Mouse (Mus musculus): ENCODE results near the gene Gtpbp1.

The Gtpbp1 gene

GRCm38 (mm10) chr15:79723439-79723838, 32.8 kb downstream of the Gtpbp1 start:
- peak; percentile 57 for DNase-seq (ENCODE audit: low read depth)

GRCm38 (mm10) chr15:79725190-79725789, 34.6 kb downstream of the Gtpbp1 start:
- no peak for DNase-seq (ENCODE audit: low read depth)

- DNase-seq (ENCODE audit: low read depth) = no peak
Observed at GRCm38 (mm10) chr15:79727840-79728239, 37.2 kb downstream of the Gtpbp1 start.

- DNase-seq (ENCODE audit: low read depth) = no peak
Observed at GRCm38 (mm10) chr15:79728311-79728710, 37.7 kb downstream of the Gtpbp1 start.

- DNase-seq (ENCODE audit: low read depth) = no peak
Observed at GRCm38 (mm10) chr15:79728731-79729388, 38.2 kb downstream of the Gtpbp1 start.

GRCm38 (mm10) chr15:79731554-79731953, 40.9 kb downstream of the Gtpbp1 start:
- DNase-seq (ENCODE audit: low read depth) = no peak

GRCm38 (mm10) chr15:79733192-79733591, 42.5 kb downstream of the Gtpbp1 start:
- no peak for DNase-seq (ENCODE audit: low read depth)

DNA sequence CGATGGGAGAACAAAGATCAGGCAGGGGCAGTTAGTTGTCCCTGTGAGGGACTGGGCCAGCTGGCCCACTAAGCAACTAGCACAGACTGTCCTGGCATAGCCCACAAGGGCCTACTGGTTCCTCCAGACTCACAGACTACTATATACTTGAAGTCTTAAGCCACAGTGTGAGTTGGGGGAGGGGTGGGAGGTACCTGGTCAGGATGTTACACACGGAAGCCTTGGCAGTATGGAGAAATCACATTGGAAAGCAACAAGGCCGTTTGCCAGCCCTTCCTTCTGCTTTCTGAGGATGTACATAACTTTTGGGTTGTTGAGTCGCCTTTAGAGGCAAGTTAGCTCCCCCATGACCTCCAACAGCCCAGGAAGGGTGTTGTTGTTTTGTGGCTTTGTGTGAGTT, 43.0 kb downstream of the Gtpbp1 start:
- DNase-seq (ENCODE audit: low read depth) = no peak

GRCm38 (mm10) chr15:79734311-79734710, 43.7 kb downstream of the Gtpbp1 start:
- no peak for DNase-seq (ENCODE audit: low read depth)

DNA sequence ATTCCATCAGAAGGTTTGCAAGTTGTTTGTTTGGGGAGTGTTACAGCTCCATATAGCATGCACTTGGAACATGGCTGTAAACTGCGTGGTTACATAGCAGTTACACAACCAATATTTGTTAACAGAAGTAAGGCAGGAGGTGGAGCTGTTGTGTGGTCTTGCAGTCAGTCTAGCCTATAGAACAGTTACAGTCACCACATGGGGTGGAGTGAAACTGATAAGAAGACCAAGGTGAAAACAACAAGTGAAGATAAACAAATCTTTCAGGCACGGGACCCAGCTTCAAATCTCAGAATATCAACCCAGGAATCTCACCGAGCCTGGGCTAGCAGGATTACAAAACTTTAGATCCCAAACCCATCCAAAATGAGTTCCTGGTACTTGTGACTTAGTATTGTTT, 50.1 kb downstream of the Gtpbp1 start:
- peak; percentile 31 for DNase-seq (ENCODE audit: low read depth)

DNA sequence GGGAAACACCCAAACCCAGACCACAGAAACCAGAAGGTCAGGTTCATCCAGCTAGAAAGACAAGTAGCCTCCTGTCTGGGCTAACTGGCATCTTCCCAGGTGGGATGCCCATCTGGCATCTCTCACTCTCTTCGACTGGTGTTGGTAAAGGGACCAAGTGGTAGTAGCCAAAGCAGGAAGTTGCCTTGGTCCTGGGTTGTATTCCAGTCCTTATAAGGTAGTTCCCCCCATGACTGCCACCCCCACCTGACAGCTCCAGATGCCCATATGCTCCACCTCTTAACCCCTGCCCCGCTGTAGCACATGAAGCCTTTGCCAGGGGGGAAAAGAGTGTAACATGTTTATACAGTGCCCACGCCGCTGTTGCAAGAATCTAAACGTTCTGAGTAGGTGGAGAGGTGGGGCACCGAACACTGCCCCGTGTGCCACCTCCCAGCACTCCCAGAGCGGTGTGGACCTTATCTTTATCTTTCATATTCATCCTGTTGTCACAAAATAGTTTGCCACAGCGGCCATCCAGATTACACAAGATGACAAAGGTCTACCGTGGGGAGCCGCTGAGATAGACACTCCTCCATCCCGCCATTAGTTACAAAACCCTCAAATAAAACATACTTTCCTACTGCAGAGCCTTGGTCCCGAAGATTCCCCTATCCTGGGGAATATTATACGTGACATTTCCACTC, 50.7 kb downstream of the Gtpbp1 start:
- DNase-seq (ENCODE audit: low read depth) = peak; percentile 56

DNA sequence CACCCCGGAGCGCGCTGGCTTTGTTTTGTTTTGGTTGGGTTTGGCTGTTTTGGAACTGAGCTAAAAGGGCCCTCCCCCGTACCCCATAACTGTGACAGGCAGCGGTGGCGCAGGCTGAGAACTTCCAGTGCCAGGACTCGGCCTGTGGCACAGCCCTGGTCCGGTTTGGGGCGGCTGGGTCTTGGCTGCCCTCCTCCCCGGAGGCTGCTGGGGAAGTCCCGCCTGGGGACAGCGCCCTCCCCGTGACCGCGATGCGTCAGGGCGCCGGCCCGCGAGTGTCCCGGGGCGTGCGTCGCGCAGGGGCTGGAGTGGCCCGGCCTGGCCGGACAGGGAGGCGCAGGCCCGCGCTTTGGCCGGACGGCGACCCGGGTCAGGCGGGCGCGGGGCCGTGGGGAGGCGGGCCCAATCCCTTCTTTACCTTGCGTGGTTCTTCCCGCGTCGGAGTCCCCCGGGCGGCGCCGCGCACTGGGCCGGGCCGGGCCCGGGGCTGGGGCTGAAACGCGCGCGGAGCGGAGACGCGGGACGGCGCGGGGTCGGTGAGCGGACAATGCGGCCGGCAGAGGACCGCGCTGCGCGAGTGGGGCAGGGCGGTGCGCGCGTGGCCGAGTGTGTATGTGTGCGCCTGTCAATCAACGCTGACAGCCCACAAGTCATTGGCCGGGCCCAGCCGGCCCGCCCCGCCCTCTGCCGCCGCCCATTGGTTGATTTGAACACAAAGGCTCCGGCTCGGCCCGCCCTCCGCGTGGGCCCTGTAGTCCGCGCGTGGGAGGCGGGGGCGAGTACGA, 51.5 kb downstream of the Gtpbp1 start, which contains the start of gene Sun2:
Gene Sun2 (minus strand): TSS at position 616 of the 785 bp plus-strand sequence.
- DNase-seq (ENCODE audit: low read depth) = peak; percentile 93

- no peak for DNase-seq (ENCODE audit: low read depth)
Observed at GRCm38 (mm10) chr15:79742706-79743023, 52.0 kb downstream of the Gtpbp1 start.

- DNase-seq (ENCODE audit: low read depth) = no peak
Observed at GRCm38 (mm10) chr15:79744001-79744400, 53.4 kb downstream of the Gtpbp1 start.

DNA sequence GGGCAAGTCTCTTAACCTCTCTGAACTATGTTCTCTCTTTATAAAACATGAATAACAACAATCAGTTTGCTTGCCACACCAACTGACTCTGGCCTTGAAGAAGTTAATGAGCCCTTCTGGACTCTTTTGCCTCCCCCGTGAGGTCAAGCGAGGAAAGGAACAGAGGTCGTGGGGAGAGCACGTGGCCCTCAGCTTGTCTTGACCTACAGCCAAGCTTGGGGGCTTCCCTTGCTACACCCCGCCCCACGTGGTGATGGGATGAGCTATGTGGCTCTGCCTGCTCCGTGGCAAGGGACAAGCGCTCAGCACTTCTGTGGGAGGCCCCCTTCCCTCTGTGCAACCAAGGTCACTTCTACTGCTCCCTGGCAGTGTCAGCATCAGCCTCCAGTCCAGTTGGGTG, 54.1 kb downstream of the Gtpbp1 start:
- DNase-seq (ENCODE audit: low read depth) = no peak

GRCm38 (mm10) chr15:79745312-79745711, 54.7 kb downstream of the Gtpbp1 start:
- no peak for DNase-seq (ENCODE audit: low read depth)

DNA sequence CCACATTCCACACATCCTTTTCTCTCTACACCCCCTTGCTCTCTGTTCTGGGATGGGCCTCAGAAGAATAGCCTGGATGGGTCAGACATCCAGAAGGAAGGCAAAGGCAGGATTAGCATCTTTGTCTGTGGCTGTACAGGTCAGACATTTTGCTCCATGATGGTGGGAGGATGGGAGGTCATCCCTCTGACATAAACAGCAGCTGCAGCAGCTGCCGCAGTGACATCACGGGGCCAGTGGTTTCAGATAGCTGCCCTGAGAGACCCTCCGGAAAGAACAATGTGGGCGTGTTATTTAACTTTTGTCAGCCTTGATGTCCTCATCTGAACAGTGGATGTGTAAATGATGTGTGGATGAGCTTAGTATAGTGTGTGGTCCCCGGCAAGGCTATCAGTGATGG, 55.2 kb downstream of the Gtpbp1 start:
- no peak for DNase-seq (ENCODE audit: low read depth)

- DNase-seq (ENCODE audit: low read depth) = peak; percentile 36
Observed at GRCm38 (mm10) chr15:79747998-79748397, 57.4 kb downstream of the Gtpbp1 start.

DNA sequence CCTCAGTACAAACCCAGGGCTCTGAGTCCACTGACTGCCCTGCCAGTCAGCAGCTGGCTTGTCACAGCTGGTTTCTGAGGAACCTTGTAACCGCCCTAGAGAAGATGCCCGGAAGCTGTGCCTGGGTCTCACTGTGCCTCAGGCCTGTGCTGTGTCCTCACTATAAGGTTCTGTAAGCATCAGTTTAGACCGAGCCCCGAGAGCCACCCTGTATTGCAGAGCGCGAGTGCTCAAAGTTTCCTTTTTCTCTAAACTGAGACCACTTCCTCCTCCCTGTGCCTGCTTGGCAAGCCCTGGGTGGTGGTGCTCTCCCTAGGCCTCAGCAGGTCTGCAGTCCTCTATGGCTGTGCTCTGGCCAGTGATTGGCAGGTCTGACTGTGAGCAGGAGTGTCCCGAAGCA, 58.5 kb downstream of the Gtpbp1 start:
- DNase-seq (ENCODE audit: low read depth) = no peak

DNA sequence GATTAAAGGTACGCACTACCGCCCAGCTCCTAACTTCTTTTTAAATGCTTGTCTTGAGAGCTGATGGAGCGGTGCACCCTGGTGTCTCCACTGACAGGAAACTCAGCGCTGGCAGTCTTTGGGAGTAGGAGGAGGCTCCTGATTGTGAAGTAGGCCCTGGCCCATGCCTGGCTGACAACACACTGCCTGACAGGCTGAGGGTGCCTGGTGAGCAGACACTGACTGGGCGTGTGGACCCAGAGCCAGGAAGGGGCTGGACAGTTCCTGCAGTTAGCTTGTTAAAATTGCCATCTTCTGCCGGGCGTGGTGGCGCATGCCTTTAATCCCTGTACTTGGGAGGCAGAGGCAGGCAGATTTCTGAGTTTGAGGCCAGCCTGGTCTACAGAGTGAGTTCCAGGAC, 59.6 kb downstream of the Gtpbp1 start:
- DNase-seq (ENCODE audit: low read depth) = no peak

DNA sequence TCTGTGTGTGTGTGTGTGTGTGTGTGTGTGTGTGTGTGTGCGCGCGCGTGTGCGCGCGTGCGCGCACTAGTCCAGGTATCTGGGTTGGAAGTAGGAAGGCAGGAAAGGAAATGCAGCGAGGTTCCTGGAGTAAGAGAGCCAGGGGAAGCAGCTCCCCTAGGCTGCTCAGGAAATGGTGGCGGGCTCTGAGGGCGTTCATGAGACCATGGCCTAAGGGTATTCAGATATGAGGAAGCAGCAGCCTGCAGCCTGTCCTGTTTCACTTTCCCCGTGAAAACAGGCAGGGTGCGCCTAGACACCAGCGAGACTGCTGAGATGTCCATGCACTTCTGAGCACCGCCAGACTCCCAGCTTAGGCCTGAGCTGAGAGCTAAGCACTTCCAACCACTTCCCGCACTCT, 61.1 kb downstream of the Gtpbp1 start:
- no peak for DNase-seq (ENCODE audit: low read depth)

DNA sequence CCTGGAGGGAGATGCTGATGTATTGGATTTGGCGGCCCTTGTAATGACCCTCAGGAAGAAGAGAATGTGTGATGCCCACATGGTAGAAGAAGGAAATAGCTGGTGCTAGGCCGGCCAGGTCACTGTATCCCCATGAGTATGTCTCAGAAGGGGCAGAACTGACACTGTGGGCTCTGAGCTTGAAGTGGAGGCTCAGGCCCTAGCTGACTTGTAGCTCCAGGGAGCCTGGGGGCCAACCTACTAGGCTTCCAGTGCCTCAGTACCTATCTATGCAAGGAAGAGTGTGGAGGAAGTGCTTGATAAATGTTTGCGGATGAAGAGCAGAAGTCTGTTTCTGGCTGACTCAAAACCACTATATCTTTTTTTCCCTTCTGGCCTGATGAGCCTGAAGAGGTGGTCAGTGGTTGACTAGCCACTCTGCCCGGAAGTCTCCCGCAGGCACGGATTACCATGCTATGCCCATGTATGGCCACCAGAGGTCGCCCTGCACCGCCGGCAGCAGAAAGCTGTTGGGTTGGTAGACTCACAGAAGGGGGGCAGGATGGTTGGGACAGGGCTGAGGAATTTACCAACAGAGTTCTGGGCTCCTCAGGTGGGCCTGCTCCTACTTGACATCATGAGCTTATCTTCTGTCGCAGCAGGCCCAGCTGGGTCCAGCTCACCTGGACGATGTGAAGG, 62.2 kb downstream of the Gtpbp1 start:
- DNase-seq (ENCODE audit: low read depth) = peak; percentile 91
